Mouse (Mus musculus) brain, embryonic 14.5 days (tissue): ENCODE measurements around the gene Akap13. TPM values are rescaled to one million over a fixed set of nuclear protein-coding genes. Genes with fewer than 3 reads are reported as not detected.

Experiments
- DNase-seq: peaks from one replicate; pipeline ENCODE4 v3.0.0-alpha.2; 2011; ENCODE audit warnings: low read depth
- CTCF ChIP-seq: fragments of 200-500 bp; IDR thresholded peaks from 2 replicates; pipeline ENCODE4 v1.5.1; 2012; ENCODE audit warnings: inconsistent platforms, mild to moderate bottlenecking, moderate library complexity, borderline replicate concordance; ENCODE audit not compliant: insufficient read depth, insufficient read length; ENCODE audit errors: extremely low read depth
- POLR2A ChIP-seq: fragments of 200-500 bp; IDR thresholded peaks from 2 replicates; pipeline ENCODE4 v1.6.1; 2012; ENCODE audit warnings: mild to moderate bottlenecking, inconsistent platforms, borderline replicate concordance; ENCODE audit not compliant: poor library complexity, insufficient read depth, insufficient read length, severe bottlenecking; ENCODE audit errors: extremely low read depth
- polyA plus RNA-seq: library from polyadenylated mRNA; depleted of rRNA; stranded (reverse); fragments of >200 nt; gene quantifications from 2 replicates; pipeline ENCODE4 v1.2.3, GENCODE M21; 2012

Gene Akap13
- polyA plus RNA-seq, 1 experiment: 11.5 TPM

- TF ChIP-seq POLR2A: no peak
- no peak for TF ChIP-seq CTCF
- DNase-seq: no peak
Observed at GRCm38 (mm10) chr7:75427322-75427721, 28.0 kb upstream of the Akap13 start.

DNA sequence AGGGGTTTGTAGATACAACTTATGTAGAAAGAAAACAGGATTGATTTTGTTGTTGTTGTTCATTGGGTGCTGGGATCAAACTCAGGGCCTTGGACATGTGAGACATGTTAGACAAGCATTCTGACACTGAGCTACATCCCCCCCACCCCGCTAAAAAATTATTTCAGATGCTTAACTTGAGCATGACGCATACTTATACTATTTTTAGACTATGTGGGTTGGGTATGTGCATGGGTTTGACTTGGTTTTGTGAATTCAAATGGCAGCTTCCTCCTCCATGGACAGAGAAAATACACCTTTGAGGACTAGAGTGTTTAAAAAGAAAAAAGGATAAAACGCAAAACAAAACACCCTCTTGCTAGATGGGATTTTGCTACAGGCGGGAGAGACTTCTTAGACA lies 26.4 kb upstream of the Akap13 start:
- DNase-seq: no peak
- TF ChIP-seq POLR2A: no peak
- TF ChIP-seq CTCF: no peak

DNA sequence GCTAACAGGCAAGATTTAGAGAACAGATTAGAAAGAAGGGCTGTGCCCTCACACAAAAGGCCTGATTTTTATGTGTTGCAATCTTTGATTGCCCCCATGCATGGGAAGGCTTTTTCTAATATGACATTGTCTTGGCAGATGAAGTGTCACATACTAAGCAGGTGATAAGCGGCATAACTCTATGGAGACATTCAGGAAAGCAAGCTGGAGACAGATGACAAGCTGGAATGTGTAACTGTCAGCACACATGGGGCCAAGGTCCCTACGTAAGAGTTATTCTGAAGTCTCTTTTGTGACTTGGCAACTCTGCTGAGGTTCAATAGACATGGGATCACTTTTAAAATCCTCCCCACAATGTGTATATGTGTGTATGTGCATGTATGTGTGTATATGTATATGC lies 24.8 kb upstream of the Akap13 start:
- TF ChIP-seq CTCF (no peak), POLR2A (no peak)

DNA sequence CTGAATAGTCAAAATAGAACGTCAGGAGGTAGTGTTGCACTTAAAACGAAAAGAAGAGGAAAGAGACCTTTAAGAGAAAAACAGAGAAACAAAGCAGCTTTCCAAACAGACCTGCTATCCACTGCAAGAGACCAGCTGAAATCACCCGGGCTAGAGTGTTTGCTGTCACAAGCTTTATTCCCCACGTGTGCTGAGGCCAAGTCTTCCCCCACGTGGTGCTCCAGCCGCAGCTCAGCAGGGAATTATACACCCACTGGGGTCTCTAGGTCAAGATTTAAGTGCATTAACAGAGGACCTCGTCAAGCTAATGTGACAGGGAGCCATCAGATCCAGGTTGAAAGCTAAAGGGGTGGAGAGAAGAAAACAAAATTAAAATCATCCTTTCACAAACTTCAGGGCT lies 24.3 kb upstream of the Akap13 start:
- no peak for TF ChIP-seq CTCF
- no peak for TF ChIP-seq POLR2A
- no peak for DNase-seq

More for the DNA sequence above, 24.8 kb upstream of the Akap13 start:
- DNase-seq: no peak

DNA sequence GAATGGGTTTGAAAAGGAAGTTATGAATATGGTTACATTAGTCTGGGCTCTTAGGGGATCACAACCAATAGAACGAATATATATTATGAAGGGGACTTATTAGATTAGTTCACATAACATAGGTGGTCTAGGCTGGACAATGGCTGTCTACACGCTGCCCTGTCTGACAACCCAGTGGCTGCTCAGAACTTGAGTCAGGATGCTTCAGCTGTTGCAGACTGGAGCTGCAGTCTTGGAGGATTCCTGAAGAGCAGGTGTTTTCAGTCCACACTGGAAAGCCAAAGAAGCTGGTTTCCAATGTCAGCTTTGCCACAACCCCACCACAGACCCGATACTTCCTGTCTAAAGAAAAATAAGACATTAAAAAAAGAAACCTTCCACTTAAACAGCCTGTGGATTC lies 23.3 kb upstream of the Akap13 start:
- TF ChIP-seq CTCF: no peak
- no peak for TF ChIP-seq POLR2A
- DNase-seq: no peak

DNA sequence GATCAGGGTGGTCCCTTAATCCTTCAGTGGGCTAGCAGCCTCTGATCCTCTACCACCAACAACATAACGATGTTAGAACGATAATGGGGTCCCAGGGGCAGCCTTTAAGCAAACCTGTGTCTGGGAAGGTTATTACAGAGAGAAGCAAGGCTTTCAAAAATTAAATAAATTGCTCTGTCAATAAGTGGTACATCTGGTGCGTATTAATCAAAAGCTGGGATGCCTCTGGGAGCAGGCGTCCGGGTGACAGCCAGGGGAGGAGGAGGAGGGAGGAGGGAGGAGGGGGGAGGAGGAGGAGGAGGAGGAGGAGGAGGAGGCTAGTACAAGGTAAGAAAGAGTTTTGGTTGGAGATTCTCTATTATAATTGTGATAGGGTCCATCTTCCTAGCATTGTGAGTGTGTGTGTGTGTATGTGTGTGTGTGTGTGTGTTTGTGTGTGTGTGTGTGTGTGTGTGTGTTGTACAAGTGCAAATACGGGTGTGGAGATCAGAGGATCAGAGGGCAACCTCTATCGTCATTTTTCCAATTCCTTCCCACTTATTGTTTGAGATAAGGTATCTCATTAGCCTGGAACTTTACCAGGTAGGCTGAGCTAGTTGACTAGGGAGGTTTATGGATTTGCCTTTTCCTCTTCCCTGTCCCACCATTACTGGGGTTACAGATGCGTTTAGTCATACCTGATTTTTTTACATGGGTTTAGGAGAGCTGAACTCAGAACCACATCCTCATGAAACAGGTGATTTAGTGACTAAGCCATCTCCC lies 18.7 kb upstream of the Akap13 start:
- no peak for TF ChIP-seq CTCF
- peak; percentile 22 for DNase-seq

GRCm38 (mm10) chr7:75439570-75439969 lies 15.8 kb upstream of the Akap13 start:
- no peak for DNase-seq
- TF ChIP-seq POLR2A (no peak), CTCF (no peak)

DNA sequence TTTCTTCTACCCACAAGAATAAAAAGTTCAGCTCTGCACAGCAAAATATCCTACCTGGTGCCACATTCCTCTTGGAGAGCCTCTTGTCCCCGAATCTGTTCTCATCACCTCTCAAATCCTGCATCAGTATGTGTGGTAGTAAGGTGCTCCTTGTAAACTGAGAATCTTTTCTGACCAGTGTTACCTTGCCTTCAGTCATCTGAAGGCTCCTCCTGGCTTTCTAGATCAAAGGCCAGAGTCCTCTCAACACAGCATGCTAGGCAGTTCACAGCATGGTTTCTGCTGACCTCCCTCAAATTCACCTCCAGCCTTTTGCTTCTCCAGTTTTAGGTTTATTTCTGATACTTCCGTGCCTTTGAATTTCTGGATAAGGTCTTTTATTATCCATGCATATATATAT lies 15.1 kb upstream of the Akap13 start:
- no peak for TF ChIP-seq POLR2A
- no peak for TF ChIP-seq CTCF
- no peak for DNase-seq

- DNase-seq: no peak
- TF ChIP-seq CTCF: no peak
Observed at GRCm38 (mm10) chr7:75441947-75442346, 13.4 kb upstream of the Akap13 start.

DNA sequence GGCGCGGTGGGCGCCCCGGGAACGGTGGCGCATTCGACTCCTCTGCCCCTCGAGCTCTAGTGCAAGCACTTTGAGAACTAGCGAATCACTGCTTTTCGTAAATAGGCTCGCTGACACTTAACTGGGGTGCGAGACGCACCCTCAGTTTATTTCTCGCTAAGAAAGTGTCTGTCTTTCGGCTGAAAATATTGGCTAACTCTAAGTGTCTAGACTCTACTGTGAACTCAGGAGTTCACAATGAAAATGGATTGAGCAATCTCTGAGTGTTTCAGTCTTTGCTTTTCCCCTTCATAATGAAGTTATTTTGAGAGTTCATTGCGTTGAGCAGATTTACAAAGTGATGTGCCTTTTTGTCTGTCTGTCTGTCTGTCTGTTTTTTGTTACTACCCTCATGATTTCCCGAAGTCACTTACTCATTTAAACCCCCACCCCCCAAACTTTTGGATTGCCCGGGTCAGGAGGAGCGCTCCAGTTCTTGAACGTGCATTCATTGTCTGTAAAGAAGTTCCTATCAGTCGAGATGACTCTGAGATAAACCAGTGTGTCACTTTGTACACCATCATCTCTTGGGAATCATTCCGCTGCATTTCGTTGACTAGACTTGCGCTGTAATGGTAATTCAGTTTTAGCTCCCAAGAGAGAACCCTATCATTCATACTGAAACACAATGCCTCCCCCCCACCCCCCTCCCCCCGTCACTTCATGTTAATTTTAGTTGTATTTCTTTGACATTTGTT lies 986 bp downstream of the Akap13 start:
- TF ChIP-seq CTCF (no peak), POLR2A (no peak)
- DNase-seq: peak; percentile 38

GRCm38 (mm10) chr7:75460290-75460689 lies 5.0 kb downstream of the Akap13 start:
- TF ChIP-seq CTCF (no peak), POLR2A (no peak)
- DNase-seq: no peak

DNA sequence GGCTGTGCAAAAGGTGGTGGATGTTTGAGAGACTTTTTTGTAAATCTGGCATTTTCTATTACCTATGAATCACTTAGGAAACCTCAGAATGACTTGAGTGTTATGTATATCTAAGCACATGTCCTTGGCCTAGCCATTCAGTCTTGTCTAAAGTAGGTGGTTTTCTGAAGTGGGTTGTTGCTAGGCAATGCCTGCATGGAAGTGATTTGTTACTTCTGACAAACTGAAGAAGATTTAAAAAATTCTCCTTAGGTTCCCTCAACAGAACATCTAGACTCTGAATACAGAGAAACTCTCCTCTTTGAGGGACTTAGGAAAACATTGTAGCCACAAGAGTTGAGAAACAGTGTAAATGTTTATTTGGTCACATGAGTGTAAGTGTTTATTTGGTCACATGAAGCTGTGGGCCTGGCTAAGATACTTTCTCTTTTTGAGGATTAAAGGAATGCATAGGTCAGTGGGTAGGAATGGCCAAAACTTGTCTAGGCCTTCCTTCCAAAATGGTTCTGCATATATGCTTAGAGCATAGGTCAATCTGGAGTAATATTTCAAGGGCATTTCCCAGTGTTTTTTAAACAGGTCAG lies 8.3 kb downstream of the Akap13 start:
- DNase-seq: no peak
- TF ChIP-seq POLR2A (no peak), CTCF (no peak)

- no peak for TF ChIP-seq POLR2A
- TF ChIP-seq CTCF: no peak
- DNase-seq: no peak
Observed at GRCm38 (mm10) chr7:75467791-75468190, 12.5 kb downstream of the Akap13 start.

GRCm38 (mm10) chr7:75470318-75470925 lies 15.1 kb downstream of the Akap13 start:
- TF ChIP-seq POLR2A (no peak), CTCF (no peak)
- no peak for DNase-seq
